ENCODE assay signal across 8 mouse cellular contexts in the genomic region with DNA sequence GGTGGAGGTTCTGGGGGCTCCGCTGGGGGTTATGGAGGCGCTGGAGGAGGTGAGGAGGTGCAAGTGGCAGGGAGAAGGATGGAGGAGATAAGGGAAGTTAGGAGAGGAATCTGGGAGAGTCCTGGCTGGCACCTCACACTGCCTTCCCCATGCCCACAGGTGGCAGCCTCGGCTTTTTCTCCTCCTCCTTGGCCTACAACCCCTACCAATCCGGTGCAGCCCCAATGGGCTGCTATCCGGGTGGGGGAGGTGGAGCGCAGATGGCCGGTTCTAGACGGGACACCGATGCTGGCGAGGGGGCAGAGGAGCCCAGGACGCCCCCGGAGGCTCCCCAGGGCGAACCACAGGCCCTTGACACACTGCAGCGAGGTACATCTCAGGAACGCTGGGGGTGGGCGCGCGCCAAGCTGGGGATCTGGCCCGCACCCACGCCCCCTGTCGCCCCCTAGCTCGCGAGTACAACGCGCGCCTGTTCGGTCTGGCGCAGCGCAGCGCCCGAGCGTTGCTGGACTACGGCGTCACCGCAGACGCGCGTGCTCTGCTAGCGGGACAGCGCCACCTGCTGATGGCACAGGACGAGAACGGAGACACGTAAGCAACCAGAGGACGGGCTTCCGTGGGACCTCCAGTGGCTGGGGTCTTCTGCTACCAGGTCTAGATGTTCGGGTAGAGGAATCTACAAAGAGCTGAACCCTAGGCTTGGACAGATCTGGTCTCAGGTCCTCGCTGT. TPM values are rescaled to one million over a fixed set of nuclear protein-coding genes. Genes with fewer than 3 reads are reported as not detected.
DNase-seq lines count a peak whose midpoint lies in the region; ATAC-seq and TF ChIP-seq lines count a peak whose summit lies in the region.

No protein-coding gene starts in this region.

- H3K27ac ChIP-seq in cortical plate, adult 2 months (ENCODE audit: insufficient read depth, low read length): no peak overlapping the region
- H3K27ac ChIP-seq in midbrain, embryonic 10.5 days (replicated peaks): peak overlapping the region; percentile 34

- DNase-seq in adrenal gland, adult 2 months: peak; percentile 81
- DNase-seq in gastrocnemius, postnatal 14 days: peak; percentile 86
- DNase-seq in induced T-regulatory cell, adult 2 months (ENCODE audit: low read depth): peak; percentile 92
- peak; percentile 84 to 85 for DNase-seq in left cerebral cortex, postnatal 36 days (ENCODE audit: low spot score in 2 of 2)
- DNase-seq in midbrain, embryonic 10.5 days (ENCODE audit: low spot score): peak; percentile 90
- DNase-seq in skeletal muscle tissue, adult 2 months (ENCODE audit: low read depth, low spot score): peak; percentile 62

- TF ChIP-seq CTCF in cortical plate, adult 2 months (IDR thresholded peaks at IDR 0.05; ENCODE audit: extremely low read depth, insufficient read depth, low read length): peak; percentile 92

- no peaks in the 10 kb centered on the region for H3K9me3 ChIP-seq in midbrain, embryonic 10.5 days (replicated peaks)

- TF ChIP-seq POLR2A in cortical plate, adult 2 months (IDR thresholded peaks at IDR 0.05; ENCODE audit: extremely low read depth, insufficient read depth, low read length): peak; percentile 29; the same call in 1 of the 2 replicates

- no peak for ATAC-seq in inflammation-experienced regulatory T-cells, adult 6 months

- peak overlapping the region; percentile 38 for H3K4me3 ChIP-seq in cortical plate, adult 2 months (ENCODE audit: insufficient read depth, low read length)
- peak overlapping the region; percentile 54 for H3K4me3 ChIP-seq in midbrain, embryonic 10.5 days

- peaks cover 24% of the 10 kb centered on the region for H3K36me3 ChIP-seq in midbrain, embryonic 10.5 days

- no peaks in the 10 kb centered on the region for H3K4me1 ChIP-seq in cortical plate, adult 2 months (ENCODE audit: control insufficient read depth, insufficient read depth, low read length)
- H3K4me1 ChIP-seq in midbrain, embryonic 10.5 days: peaks cover 36% of the 10 kb centered on the region

- WGBS in midbrain, embryonic 10.5 days: 2% methylated on average over 47 of the region's 47 CpGs

- intact Hi-C loops in gastrocnemius, postnatal 14 days (cut with DNase I; ENCODE audit: low total_unique reads): no loop called here
- intact Hi-C loops in left cerebral cortex, postnatal 36 days (cut with DNase I): loop anchor here (2.0 kb wide), 2 partner anchors 22 to 174 kb away; no protein-coding TSS in a partner anchor

- peaks cover 81% of the 10 kb centered on the region for H3K27me3 ChIP-seq in midbrain, embryonic 10.5 days (ENCODE audit: low read depth, poor library complexity, severe bottlenecking)

RNA-seq across cellular contexts. Expression of a gene that starts 4.8 kb away (rescaled TPM):
- 10 to 100 TPM; 34.9 to 44.3 TPM for total RNA-seq in adrenal gland, adult 2 months (2021)
- polyA plus RNA-seq in adrenal gland, adult 2 months (2012; rRNA removed): 65.7 and 80.9 TPM in 2 replicates
- polyA plus RNA-seq in cortical plate, adult 2 months (2012; rRNA removed): 2.4 and 2.8 TPM in 2 replicates
- total RNA-seq in gastrocnemius, postnatal 14 days (2021): 10 to 100 TPM in 1 of 2 experiments, 1 to 10 TPM in 1; 9.6 to 10.4 TPM
- total RNA-seq in left cerebral cortex, postnatal 36 days (2021): 1 to 10 TPM; 2.1 to 2.9 TPM
- 5.2 and 5.6 TPM in 2 replicates for polyA plus RNA-seq in midbrain, embryonic 10.5 days (2016; fragmentation: Nextera tagmentation; extraction: Ambion mirVana)
- 10 to 100 TPM; 15.7 to 27.8 (median 20.7) TPM for polyA plus RNA-seq in inflammation-experienced regulatory T-cells, adult 6 months (2017; shearing (Covaris generic))

RNA-seq across cellular contexts. Expression of a gene that starts 18.1 kb away (rescaled TPM):
- 1 to 10 TPM; 7.3 to 7.9 TPM for total RNA-seq in adrenal gland, adult 2 months (2021)
- 13.7 and 18.1 TPM in 2 replicates for polyA plus RNA-seq in adrenal gland, adult 2 months (2012; rRNA removed)
- polyA plus RNA-seq in cortical plate, adult 2 months (2012; rRNA removed): 617 and 701 TPM in 2 replicates
- total RNA-seq in gastrocnemius, postnatal 14 days (2021): 1 to 10 TPM; 1.4 to 1.9 TPM
- 100 to 1,000 TPM; 614 to 671 TPM for total RNA-seq in left cerebral cortex, postnatal 36 days (2021)
- 4.7 and 8.9 TPM in 2 replicates for polyA plus RNA-seq in midbrain, embryonic 10.5 days (2016; fragmentation: Nextera tagmentation; extraction: Ambion mirVana)
- 1 to 10 TPM; 3.1 to 4.1 (median 4.0) TPM for polyA plus RNA-seq in inflammation-experienced regulatory T-cells, adult 6 months (2017; shearing (Covaris generic))

RNA-seq across cellular contexts. Expression of a gene that starts 19.1 kb away (rescaled TPM):
- 10 to 100 TPM in 1 of 2 experiments, 1 to 10 TPM in 1; 6.7 to 12.1 TPM for total RNA-seq in adrenal gland, adult 2 months (2021)
- 41.6 and 60.3 TPM in 2 replicates for polyA plus RNA-seq in adrenal gland, adult 2 months (2012; rRNA removed)
- 42.8 and 42.9 TPM in 2 replicates for polyA plus RNA-seq in cortical plate, adult 2 months (2012; rRNA removed)
- 1 to 10 TPM; 2.4 to 2.8 TPM for total RNA-seq in gastrocnemius, postnatal 14 days (2021)
- 10 to 100 TPM; 26.7 to 28.7 TPM for total RNA-seq in left cerebral cortex, postnatal 36 days (2021)
- polyA plus RNA-seq in midbrain, embryonic 10.5 days (2016; fragmentation: Nextera tagmentation; extraction: Ambion mirVana): 24.6 and 25.0 TPM in 2 replicates
- 1 to 10 TPM; 3.9 to 6.4 (median 4.5) TPM for polyA plus RNA-seq in inflammation-experienced regulatory T-cells, adult 6 months (2017; shearing (Covaris generic))

RNA-seq across cellular contexts. Expression of a gene that starts 29.6 kb away (rescaled TPM):
- 10 to 100 TPM; 72.2 to 87.7 TPM for total RNA-seq in adrenal gland, adult 2 months (2021)
- 41.3 and 42.5 TPM in 2 replicates for polyA plus RNA-seq in adrenal gland, adult 2 months (2012; rRNA removed)
- polyA plus RNA-seq in cortical plate, adult 2 months (2012; rRNA removed): 233 and 235 TPM in 2 replicates
- total RNA-seq in gastrocnemius, postnatal 14 days (2021): 10 to 100 TPM; 68.7 to 79.0 TPM
- total RNA-seq in left cerebral cortex, postnatal 36 days (2021): 100 to 1,000 TPM; 166 to 216 TPM
- polyA plus RNA-seq in midbrain, embryonic 10.5 days (2016; fragmentation: Nextera tagmentation; extraction: Ambion mirVana): 239 and 249 TPM in 2 replicates
- 10 to 100 TPM; 34.9 to 54.1 (median 46.6) TPM for polyA plus RNA-seq in inflammation-experienced regulatory T-cells, adult 6 months (2017; shearing (Covaris generic))

RNA-seq across cellular contexts. Expression of a gene that starts 32.0 kb away (rescaled TPM):
- 1 to 10 TPM; 7.3 to 9.6 TPM for total RNA-seq in adrenal gland, adult 2 months (2021)
- 43.2 and 63.5 TPM in 2 replicates for polyA plus RNA-seq in adrenal gland, adult 2 months (2012; rRNA removed)
- polyA plus RNA-seq in cortical plate, adult 2 months (2012; rRNA removed): 35.9 and 40.5 TPM in 2 replicates
- 1 to 10 TPM; 1.1 TPM for total RNA-seq in gastrocnemius, postnatal 14 days (2021)
- 10 to 100 TPM; 25.6 to 27.8 TPM for total RNA-seq in left cerebral cortex, postnatal 36 days (2021)
- 9.1 and 10.1 TPM in 2 replicates for polyA plus RNA-seq in midbrain, embryonic 10.5 days (2016; fragmentation: Nextera tagmentation; extraction: Ambion mirVana)
- 1 to 10 TPM; 4.3 to 8.1 (median 5.9) TPM for polyA plus RNA-seq in inflammation-experienced regulatory T-cells, adult 6 months (2017; shearing (Covaris generic))

Comparison
In these comparisons a context has a peak if more than half of its experiments do, and no peak if none do; other contexts are left out.
1. RNA of a gene that starts 18.1 kb away (polyA plus RNA-seq): 617 to 701 TPM in cortical plate, adult 2 months; 13.7 to 18.1 TPM in adrenal gland, adult 2 months, 4.7 to 8.9 TPM in midbrain, embryonic 10.5 days and 3.1 to 4.1 TPM in inflammation-experienced regulatory T-cells, adult 6 months; every median in the first group is over 10 times any median in the second.
2. Peak in every context shown above with its lines, with median percentiles within 50 percentile points of each other: DNase-seq.